Comparison of ENCODE assay signal across 8 mouse cellular contexts in genomic region chr4:25408696-25409448, GRCm38 (mm10).
DNase-seq lines count a peak whose midpoint lies in the region; ATAC-seq lines count a peak whose summit lies in the region.

No protein-coding gene starts in this region.

- H3K4me1 ChIP-seq in forebrain, embryonic 16.5 days (replicated peaks; ENCODE audit: control insufficient read depth, insufficient read depth, low read length), result peaks cover 23% of the 10 kb centered on the region
- H3K4me1 ChIP-seq in neural tube, embryonic 11.5 days (ENCODE audit: control insufficient read depth, insufficient read depth, low read length), result peaks cover 3% of the 10 kb centered on the region

- WGBS in forebrain, embryonic 16.5 days, result 1% methylated on average over 3 of the region's 3 CpGs
- 23% methylated on average over 3 of the region's 3 CpGs for WGBS in neural tube, embryonic 11.5 days

- DNase-seq in cerebellum, adult 11-12 months, result peak; percentile 12
- DNase-seq in cerebellum, adult 8-10 months, result no peak
- DNase-seq in layer of hippocampus, postnatal 36 days, result peak; percentile 33 to 37
- DNase-seq in neural tube, embryonic 11.5 days (ENCODE audit: low spot score), result peak; percentile 60
- DNase-seq in adrenal gland, postnatal 25 days, result no peak
- no peak for DNase-seq in ovary, postnatal 36 days (ENCODE audit: low spot score)

- peak overlapping the region; percentile 93 for H3K27ac ChIP-seq in forebrain, embryonic 16.5 days (ENCODE audit: low read length)
- H3K27ac ChIP-seq in neural tube, embryonic 11.5 days (ENCODE audit: low read depth, low read length), result no peak overlapping the region

- no peaks in the 10 kb centered on the region for H3K36me3 ChIP-seq in forebrain, embryonic 16.5 days (ENCODE audit: control insufficient read depth, insufficient read depth)
- no peaks in the 10 kb centered on the region for H3K36me3 ChIP-seq in neural tube, embryonic 11.5 days (ENCODE audit: control insufficient read depth, insufficient read depth, low read length)

- H3K4me2 ChIP-seq in forebrain, embryonic 16.5 days (ENCODE audit: low read length), result peak overlapping the region; percentile 21; the same call in 1 of the 2 replicates
- H3K4me2 ChIP-seq in neural tube, embryonic 11.5 days (ENCODE audit: low read depth), result no peak overlapping the region

- H3K9ac ChIP-seq in forebrain, embryonic 16.5 days (replicated peaks; ENCODE audit: low read depth, low read length), result no peak overlapping the region
- no peak overlapping the region for H3K9ac ChIP-seq in neural tube, embryonic 11.5 days (ENCODE audit: low read length)

- no peaks in the 10 kb centered on the region for H3K9me3 ChIP-seq in forebrain, embryonic 16.5 days (ENCODE audit: control insufficient read depth, low read length)
- no peaks in the 10 kb centered on the region for H3K9me3 ChIP-seq in neural tube, embryonic 11.5 days (ENCODE audit: control insufficient read depth, low read length)

- no peak overlapping the region for H3K4me3 ChIP-seq in forebrain, embryonic 16.5 days (replicated peaks; ENCODE audit: low read length)
- no peak overlapping the region for H3K4me3 ChIP-seq in neural tube, embryonic 11.5 days (ENCODE audit: low read depth, low read length)

- H3K27me3 ChIP-seq in forebrain, embryonic 16.5 days (replicated peaks; ENCODE audit: control insufficient read depth, insufficient read depth, low read length), result no peaks in the 10 kb centered on the region
- H3K27me3 ChIP-seq in neural tube, embryonic 11.5 days (ENCODE audit: control insufficient read depth, insufficient read depth, low read length), result no peaks in the 10 kb centered on the region

- peak; percentile 97 for ATAC-seq in forebrain, embryonic 16.5 days
- peak; percentile 82 for ATAC-seq in neural tube, embryonic 11.5 days (ENCODE audit: insufficient read depth, low FRiP score, low TSS enrichment)
- ATAC-seq in erythroblast, adult 5-6 weeks (replicated peaks; ENCODE audit: low FRiP score, poor library complexity, severe bottlenecking), result no peak

Comparison
In these comparisons a context has a peak if more than half of its experiments do, and no peak if none do; other contexts are left out.
1. DNase-seq: peak in cerebellum, adult 11-12 months (single experiment), layer of hippocampus, postnatal 36 days (2 of 2) and neural tube, embryonic 11.5 days (single experiment); none in cerebellum, adult 8-10 months (single experiment), adrenal gland, postnatal 25 days (single experiment) and ovary, postnatal 36 days (single experiment).